Mouse (Mus musculus) E14TG2a.4 (cell line): ENCODE data around the gene Pafah1b1.

Experiments
- CTCF ChIP-seq: conservative IDR thresholded peaks from 2 replicates; pipeline ENCODE4 v1.5.1; 2014; ENCODE audit warnings: low read length
- NANOG ChIP-seq: IDR thresholded peaks from 2 replicates; pipeline ENCODE4 v1.6.1; 2014; ENCODE audit warnings: borderline replicate concordance, low read length, mixed read lengths

DNA sequence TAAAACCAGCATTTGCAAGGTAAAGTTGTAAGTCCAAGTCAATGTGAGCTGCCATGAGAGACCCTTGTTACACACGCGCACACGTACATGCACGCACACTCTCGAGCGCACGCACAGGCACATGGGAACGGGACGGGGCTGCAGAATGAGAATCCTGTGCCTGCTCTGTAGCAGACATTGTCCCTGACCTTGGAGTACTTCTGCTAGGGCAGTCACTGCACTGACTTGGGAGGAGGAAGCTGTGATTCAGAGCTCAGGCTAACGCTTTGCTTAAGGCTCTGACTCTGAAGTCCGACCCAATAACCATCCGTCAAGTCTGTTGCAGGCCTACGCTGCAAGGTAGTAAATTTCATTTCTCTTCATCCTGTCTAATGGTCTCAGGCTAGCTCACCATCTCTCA lies 24.8 kb upstream of the Pafah1b1 start:
- TF ChIP-seq CTCF (no peak), NANOG (no peak)
